Mouse (Mus musculus): ENCODE measurements around the gene Cd2bp2.
"Not testable (repeated sequence)": the region's sequence is repeated elsewhere in the genome, so short reads cannot be mapped to it uniquely, and the experiment has no call there.

Cd2bp2 gene

GRCm38 (mm10) chr7:127192989-127193388 lies 2.9 kb downstream of the Cd2bp2 start:
- no peak for DNase-seq (ENCODE audit: low spot score in 2 of 2)

- no peak for DNase-seq (ENCODE audit: low spot score in 2 of 2)
Observed at GRCm38 (mm10) chr7:127190672-127191071, 5.2 kb downstream of the Cd2bp2 start.

- peak in 1 of 2 experiments; percentile 63 for DNase-seq (ENCODE audit: low spot score in 2 of 2)
Observed at GRCm38 (mm10) chr7:127188305-127189276, 7.3 kb downstream of the Cd2bp2 start.

GRCm38 (mm10) chr7:127187351-127187750 lies 8.5 kb downstream of the Cd2bp2 start:
- no peak for DNase-seq (ENCODE audit: low spot score in 2 of 2)

GRCm38 (mm10) chr7:127185601-127186000 lies 10.2 kb downstream of the Cd2bp2 start:
- peak in 1 of 2 experiments; percentile 62 for DNase-seq (ENCODE audit: low spot score in 2 of 2)

GRCm38 (mm10) chr7:127184720-127185119 lies 11.1 kb downstream of the Cd2bp2 start:
- no peak for DNase-seq (ENCODE audit: low spot score in 2 of 2)

GRCm38 (mm10) chr7:127183828-127184227 lies 12.0 kb downstream of the Cd2bp2 start:
- DNase-seq (ENCODE audit: low spot score in 2 of 2), result peak; percentile 63 to 72

- no peak for DNase-seq (ENCODE audit: low spot score in 2 of 2)
Observed at GRCm38 (mm10) chr7:127183345-127183744, 12.5 kb downstream of the Cd2bp2 start.

GRCm38 (mm10) chr7:127181724-127182123 lies 14.1 kb downstream of the Cd2bp2 start:
- not testable (repeated sequence) for DNase-seq (ENCODE audit: low spot score in 2 of 2)

GRCm38 (mm10) chr7:127180783-127181182 lies 15.1 kb downstream of the Cd2bp2 start:
- no peak for DNase-seq (ENCODE audit: low spot score in 2 of 2)

- no peak for DNase-seq (ENCODE audit: low spot score in 2 of 2)
Observed at GRCm38 (mm10) chr7:127176937-127177336, 18.9 kb downstream of the Cd2bp2 start.

GRCm38 (mm10) chr7:127166501-127166900 lies 29.3 kb downstream of the Cd2bp2 start:
- no peak for DNase-seq (ENCODE audit: low spot score in 2 of 2)

GRCm38 (mm10) chr7:127165607-127166493 lies 30.0 kb downstream of the Cd2bp2 start:
- no peak for DNase-seq (ENCODE audit: low spot score in 2 of 2)

- no peak for DNase-seq (ENCODE audit: low spot score in 2 of 2)
Observed at GRCm38 (mm10) chr7:127164002-127164401, 31.8 kb downstream of the Cd2bp2 start.

GRCm38 (mm10) chr7:127162546-127162945 lies 33.3 kb downstream of the Cd2bp2 start:
- DNase-seq (ENCODE audit: low spot score in 2 of 2), result no peak

- DNase-seq (ENCODE audit: low spot score in 2 of 2), result no peak
Observed at GRCm38 (mm10) chr7:127157548-127157947, 38.3 kb downstream of the Cd2bp2 start.

GRCm38 (mm10) chr7:127153477-127153876 lies 42.4 kb downstream of the Cd2bp2 start:
- no peak for DNase-seq (ENCODE audit: low spot score in 2 of 2)

- DNase-seq (ENCODE audit: low spot score in 2 of 2), result no peak
Observed at GRCm38 (mm10) chr7:127152464-127152863, 43.4 kb downstream of the Cd2bp2 start.

GRCm38 (mm10) chr7:127147901-127148300 lies 47.9 kb downstream of the Cd2bp2 start:
- no peak for DNase-seq (ENCODE audit: low spot score in 2 of 2)

GRCm38 (mm10) chr7:127146267-127146603 lies 49.6 kb downstream of the Cd2bp2 start:
- no peak for DNase-seq (ENCODE audit: low spot score in 2 of 2)

- DNase-seq (ENCODE audit: low spot score in 2 of 2), result no peak
Observed at GRCm38 (mm10) chr7:127145387-127146266, 50.2 kb downstream of the Cd2bp2 start.
